Comparison of ENCODE assay signal across 10 mouse cellular contexts in the genomic region with DNA sequence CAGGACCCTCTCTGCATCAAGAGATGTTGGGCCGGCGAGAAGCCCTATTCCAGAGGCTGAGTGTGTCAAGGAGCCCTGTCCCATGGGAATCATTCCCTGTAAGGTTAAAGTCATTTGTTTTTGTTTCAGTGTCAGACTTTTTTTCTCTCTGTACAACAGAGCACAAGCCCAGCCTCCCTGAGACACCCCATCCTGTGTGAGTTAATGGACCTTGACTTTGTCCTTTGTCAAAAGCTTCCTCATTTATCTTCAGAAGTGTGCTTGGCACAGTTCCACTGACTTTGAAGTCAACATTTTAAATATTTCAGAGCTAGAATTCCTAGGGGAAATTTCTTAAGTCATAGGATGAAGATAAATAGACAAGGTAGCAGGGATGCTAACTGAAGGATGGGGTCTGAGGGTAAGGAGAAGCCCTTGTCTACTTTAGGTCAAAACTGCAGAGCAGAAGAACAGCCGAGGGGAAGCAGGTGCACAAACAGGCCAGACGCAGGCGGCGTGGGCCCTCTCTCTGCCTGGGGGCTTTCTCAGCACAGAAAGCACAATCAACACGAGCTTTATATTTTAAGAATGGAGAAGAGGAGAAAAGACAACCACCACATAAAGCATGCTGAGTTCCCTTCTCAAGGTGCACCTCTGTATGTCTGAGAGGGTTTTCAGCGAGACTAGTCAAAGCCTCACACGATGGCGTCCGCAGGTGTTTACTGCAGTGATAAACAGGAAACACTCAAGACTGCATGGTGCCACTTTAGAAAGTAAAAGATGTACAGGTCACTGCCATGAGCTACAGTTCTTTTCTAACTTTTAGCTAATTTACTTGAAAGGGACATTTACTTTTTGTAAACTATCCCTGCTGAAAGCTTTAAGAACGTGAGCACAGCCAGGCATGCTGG. TPM values are rescaled to one million over a fixed set of nuclear protein-coding genes. Genes with fewer than 3 reads are reported as not detected.
DNase-seq lines count a peak whose midpoint lies in the region; ATAC-seq and TF ChIP-seq lines count a peak whose summit lies in the region.
"Had no signal": no experiment of that assay in that cellular context is flagged by ENCODE, and none has a peak within 500 bp of the region (broad histone marks: within the 10 kb centered on the region; RNA-seq: fewer than 3 reads in every experiment).

No protein-coding gene starts in this region.

- WGBS in intestine, embryonic 14.5 days = 49% methylated on average over 12 of the region's 12 CpGs
- WGBS in intestine, embryonic 15.5 days = 48% methylated on average over 12 of the region's 12 CpGs
- WGBS in neural tube, embryonic 12.5 days = 40% methylated on average over 12 of the region's 12 CpGs
- WGBS in forebrain, postnatal 0 days = 66% methylated on average over 12 of the region's 12 CpGs

- H3K27ac ChIP-seq in intestine, embryonic 14.5 days (ENCODE audit: low read depth) = no peak overlapping the region
- no peak overlapping the region for H3K27ac ChIP-seq in intestine, embryonic 15.5 days
- no peak overlapping the region for H3K27ac ChIP-seq in neural tube, embryonic 12.5 days
- H3K27ac ChIP-seq in forebrain, postnatal 0 days (ENCODE audit: low read depth, low read length) = no peak overlapping the region

- no peak for TF ChIP-seq CTCF in forebrain, postnatal 0 days (IDR thresholded peaks at IDR 0.05; ENCODE audit: low read depth)

- no peak overlapping the region for H3K4me2 ChIP-seq in intestine, embryonic 14.5 days (ENCODE audit: low read length)
- H3K4me2 ChIP-seq in intestine, embryonic 15.5 days (replicated peaks) = no peak overlapping the region
- H3K4me2 ChIP-seq in neural tube, embryonic 12.5 days (replicated peaks) = peak overlapping the region; percentile 19; the same call in 1 of the 2 replicates
- H3K4me2 ChIP-seq in forebrain, postnatal 0 days (ENCODE audit: low read depth) = no peak overlapping the region

- no peaks in the 10 kb centered on the region for H3K9me3 ChIP-seq in intestine, embryonic 14.5 days (ENCODE audit: control insufficient read depth, low read length)
- no peaks in the 10 kb centered on the region for H3K9me3 ChIP-seq in intestine, embryonic 15.5 days
- no peaks in the 10 kb centered on the region for H3K9me3 ChIP-seq in neural tube, embryonic 12.5 days
- no peaks in the 10 kb centered on the region for H3K9me3 ChIP-seq in forebrain, postnatal 0 days (ENCODE audit: low read length)

- H3K9ac ChIP-seq in intestine, embryonic 14.5 days (ENCODE audit: low read length) = no peak overlapping the region
- no peak overlapping the region for H3K9ac ChIP-seq in intestine, embryonic 15.5 days
- no peak overlapping the region for H3K9ac ChIP-seq in neural tube, embryonic 12.5 days
- no peak overlapping the region for H3K9ac ChIP-seq in forebrain, postnatal 0 days

- H3K36me3 ChIP-seq in intestine, embryonic 14.5 days (ENCODE audit: control insufficient read depth, insufficient read depth, low read length) = no peaks in the 10 kb centered on the region
- H3K36me3 ChIP-seq in intestine, embryonic 15.5 days = no peaks in the 10 kb centered on the region
- no peaks in the 10 kb centered on the region for H3K36me3 ChIP-seq in neural tube, embryonic 12.5 days
- no peaks in the 10 kb centered on the region for H3K36me3 ChIP-seq in forebrain, postnatal 0 days (ENCODE audit: insufficient read depth)

- DNase-seq in intestine, embryonic 14.5 days (ENCODE audit: low spot score) = peak; percentile 52
- peak; percentile 38 for DNase-seq in CD4-positive, CD25-positive, alpha-beta regulatory T cell, adult 2 months (ENCODE audit: low read depth, low spot score)
- peak; percentile 57 for DNase-seq in adrenal gland, postnatal 14 days
- no peak for DNase-seq in forebrain, postnatal 0 days
- DNase-seq in ovary, postnatal 14 days (ENCODE audit: low spot score) = no peak
- DNase-seq: cerebellum, postnatal 14 days; lung, postnatal 10 days had no signal

- H3K27me3 ChIP-seq in intestine, embryonic 14.5 days (replicated peaks; ENCODE audit: control insufficient read depth, insufficient read depth, low read length) = no peaks in the 10 kb centered on the region
- H3K27me3 ChIP-seq in intestine, embryonic 15.5 days (replicated peaks) = no peaks in the 10 kb centered on the region
- H3K27me3 ChIP-seq in neural tube, embryonic 12.5 days (replicated peaks) = no peaks in the 10 kb centered on the region
- no peaks in the 10 kb centered on the region for H3K27me3 ChIP-seq in forebrain, postnatal 0 days (ENCODE audit: insufficient read depth, low read length)

- ATAC-seq in intestine, embryonic 14.5 days (replicated peaks; ENCODE audit: low FRiP score, low TSS enrichment, low read depth) = no peak
- no peak for ATAC-seq in intestine, embryonic 15.5 days
- ATAC-seq in neural tube, embryonic 12.5 days (ENCODE audit: low FRiP score, low read depth) = peak; percentile 51; the same call in 1 of the 2 replicates
- ATAC-seq in forebrain, postnatal 0 days = no peak
- no peak for ATAC-seq in megakaryocyte, adult 5-6 weeks (ENCODE audit: poor library complexity, severe bottlenecking)

- no peak overlapping the region for H3K4me3 ChIP-seq in intestine, embryonic 14.5 days (ENCODE audit: low read depth, low read length)
- H3K4me3 ChIP-seq in intestine, embryonic 15.5 days (replicated peaks) = no peak overlapping the region
- no peak overlapping the region for H3K4me3 ChIP-seq in neural tube, embryonic 12.5 days
- no peak overlapping the region for H3K4me3 ChIP-seq in forebrain, postnatal 0 days (ENCODE audit: low read depth, low read length)

- H3K4me1 ChIP-seq in intestine, embryonic 14.5 days (replicated peaks; ENCODE audit: control insufficient read depth, insufficient read depth, low read length) = peaks cover 33% of the 10 kb centered on the region
- peaks cover 40% of the 10 kb centered on the region for H3K4me1 ChIP-seq in intestine, embryonic 15.5 days (replicated peaks)
- peaks cover 38% of the 10 kb centered on the region for H3K4me1 ChIP-seq in neural tube, embryonic 12.5 days
- H3K4me1 ChIP-seq in forebrain, postnatal 0 days (ENCODE audit: insufficient read depth) = peaks cover 12% of the 10 kb centered on the region; the same call in 1 of the 2 replicates

RNA-seq across cellular contexts. Expression of a gene that starts 32.2 kb away (rescaled TPM):
- polyA plus RNA-seq in intestine, embryonic 14.5 days (2014; fragmentation: Nextera tagmentation; extraction: Ambion mirVana) = 20.6 and 41.9 TPM in 2 replicates
- 90.4 and 95.3 TPM in 2 replicates for polyA plus RNA-seq in intestine, embryonic 15.5 days (2015; fragmentation: Nextera tagmentation; extraction: Ambion mirVana)
- total RNA-seq in adrenal gland, postnatal 14 days (2021) = 33.3 and 44.3 TPM in 2 replicates
- 93.1 and 95.5 TPM in 2 replicates for polyA plus RNA-seq in neural tube, embryonic 12.5 days (2016; fragmentation: Nextera tagmentation; extraction: Ambion mirVana)
- 92.2 and 102 TPM in 2 replicates for total RNA-seq in forebrain, postnatal 0 days (2014; rRNA removed)
- 92.9 and 93.5 TPM in 2 replicates for polyA plus RNA-seq in forebrain, postnatal 0 days (2015; fragmentation: Nextera tagmentation; extraction: Ambion mirVana)
- total RNA-seq in megakaryocyte, adult 5-6 weeks (2015) = 21.8 and 23.1 TPM in 2 replicates
- total RNA-seq in megakaryocyte, adult 5-6 weeks (2017) = 14.8 and 16.2 TPM in 2 replicates

RNA-seq across cellular contexts. Expression of a gene that starts 33.2 kb away (rescaled TPM):
- 0.49 and 0.97 TPM in 2 replicates for polyA plus RNA-seq in intestine, embryonic 14.5 days (2014; fragmentation: Nextera tagmentation; extraction: Ambion mirVana)
- 0.44 and 0.49 TPM in 2 replicates for polyA plus RNA-seq in intestine, embryonic 15.5 days (2015; fragmentation: Nextera tagmentation; extraction: Ambion mirVana)
- total RNA-seq in adrenal gland, postnatal 14 days (2021) = 2.3 and 2.5 TPM in 2 replicates
- 0.08 and 0.20 TPM in 2 replicates for polyA plus RNA-seq in neural tube, embryonic 12.5 days (2016; fragmentation: Nextera tagmentation; extraction: Ambion mirVana)
- 4.4 and 5.5 TPM in 2 replicates for total RNA-seq in forebrain, postnatal 0 days (2014; rRNA removed)
- 0.20 and 0.34 TPM in 2 replicates for polyA plus RNA-seq in forebrain, postnatal 0 days (2015; fragmentation: Nextera tagmentation; extraction: Ambion mirVana)
- 0.02 TPM in 1 of 2 replicates, not detected in the other for total RNA-seq in megakaryocyte, adult 5-6 weeks (2015)
- 0.08 TPM in 1 of 2 replicates, not detected in the other for total RNA-seq in megakaryocyte, adult 5-6 weeks (2017)

Comparison
In these comparisons a context has a peak if more than half of its experiments do, and no peak if none do; other contexts are left out.
1. DNase-seq: peak in intestine, embryonic 14.5 days (single experiment), CD4-positive, CD25-positive, alpha-beta regulatory T cell, adult 2 months (single experiment) and adrenal gland, postnatal 14 days (single experiment); none in forebrain, postnatal 0 days (single experiment) and ovary, postnatal 14 days (single experiment).